Mouse (Mus musculus) embryo, embryonic 10 days (tissue): ENCODE measurements at regions not wholly inside any gene's neighbourhood (a gene's known extent, or its start where the extent isn't known, plus 50 kb on each side); places are given as distances from the start of the nearest gene placed in this dataset.

ENCODE experiments used
- DNase-seq: peaks from one replicate; pipeline ENCODE4 v3.0.0-alpha.2; 2015; ENCODE audit warnings: low spot score

GRCm38 (mm10) chr4:142302041-142302723, 63.0 kb upstream of the Kazn start:
- DNase-seq = no peak

GRCm38 (mm10) chr4:142298770-142299337, 59.7 kb upstream of the Kazn start:
- no peak for DNase-seq

- no peak for DNase-seq
Observed at GRCm38 (mm10) chr4:142292760-142293159, 53.6 kb upstream of the Kazn start.

GRCm38 (mm10) chr4:142292334-142292733, 53.1 kb upstream of the Kazn start:
- no peak for DNase-seq

- no peak for DNase-seq
Observed at GRCm38 (mm10) chr4:142291366-142291765, 52.2 kb upstream of the Kazn start.
